Comparison of ENCODE assay signal across 16 mouse cellular contexts in the genomic region with DNA sequence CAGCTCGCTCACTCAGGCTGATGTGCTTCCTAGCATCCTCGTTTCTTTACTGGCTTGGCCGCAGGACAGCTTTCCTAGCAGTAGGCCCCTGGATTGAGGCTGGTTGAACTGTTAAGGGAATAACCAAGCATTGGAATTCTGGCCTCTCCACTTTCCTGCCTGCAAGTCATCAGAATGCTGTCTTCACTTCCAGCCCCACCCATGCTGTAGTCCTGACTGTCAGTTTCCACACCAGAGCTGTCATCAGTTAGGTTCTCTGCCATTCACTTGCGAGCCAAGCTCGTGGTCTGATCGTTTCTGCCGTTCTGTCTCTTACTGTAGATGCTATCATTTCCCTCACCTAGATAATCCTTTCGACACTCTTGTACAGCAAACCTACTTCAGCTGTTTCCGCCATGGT. TPM values are rescaled to one million over a fixed set of nuclear protein-coding genes. Genes with fewer than 3 reads are reported as not detected.
DNase-seq lines count a peak whose midpoint lies in the region; ATAC-seq and TF ChIP-seq lines count a peak whose summit lies in the region.
"Had no signal": no experiment of that assay in that cellular context is flagged by ENCODE, and none has a peak within 500 bp of the region (broad histone marks: within the 10 kb centered on the region; RNA-seq: fewer than 3 reads in every experiment).

No protein-coding gene starts in this region.

- no peak for TF ChIP-seq EP300 in heart, adult 2 months (IDR thresholded peaks at IDR 0.05; ENCODE audit: insufficient read depth, low read depth, low read length)

- DNase-seq in midbrain, embryonic 11.5 days (ENCODE audit: low spot score, missing footprints), result peak; percentile 86
- no peak for DNase-seq in midbrain, embryonic 14.5 days
- peak; percentile 35 to 43 for DNase-seq in heart, adult 2 months
- no peak for DNase-seq in gastrocnemius, postnatal 25 days
- no peak for DNase-seq in layer of hippocampus, postnatal 25 days (ENCODE audit: extremely low spot score in 1 of 2, low spot score in 1 of 2)
- DNase-seq in thymus, postnatal 25 days, result no peak
- DNase-seq: adrenal gland, adult 2 months; cerebellum, postnatal 25 days; kidney, adult 2 months; kidney, postnatal 14 days; liver, postnatal 0 days; spleen, adult 18-20 months; thymus, adult 2 months had no signal

- H3K36me3 ChIP-seq in midbrain, embryonic 11.5 days (ENCODE audit: control insufficient read depth, insufficient read depth, low read length), result no peaks in the 10 kb centered on the region
- no peaks in the 10 kb centered on the region for H3K36me3 ChIP-seq in midbrain, embryonic 14.5 days (ENCODE audit: control insufficient read depth, insufficient read depth, low read length)
- peaks cover 2% of the 10 kb centered on the region; the same call in 1 of the 2 replicates for H3K36me3 ChIP-seq in heart, adult 2 months (ENCODE audit: control insufficient read depth, insufficient read depth, low read length)
- H3K36me3 ChIP-seq in heart, embryonic 15.5 days, result no peaks in the 10 kb centered on the region

- H3K79me2 ChIP-seq in heart, adult 2 months (replicated peaks; ENCODE audit: control insufficient read depth, insufficient read depth, low read length), result no peaks in the 10 kb centered on the region; the same call in 1 of the 2 replicates

- no peak overlapping the region for H3K4me2 ChIP-seq in midbrain, embryonic 11.5 days
- no peak overlapping the region for H3K4me2 ChIP-seq in midbrain, embryonic 14.5 days (ENCODE audit: low read length)
- peak overlapping the region; percentile 29 for H3K4me2 ChIP-seq in heart, embryonic 15.5 days

- no peak overlapping the region for H3K9ac ChIP-seq in midbrain, embryonic 11.5 days (ENCODE audit: low read length)
- H3K9ac ChIP-seq in midbrain, embryonic 14.5 days (replicated peaks; ENCODE audit: low read length), result no peak overlapping the region
- no peak overlapping the region for H3K9ac ChIP-seq in heart, adult 2 months (ENCODE audit: low read depth, low read length)
- H3K9ac ChIP-seq in heart, embryonic 15.5 days, result no peak overlapping the region
- H3K9ac ChIP-seq: liver, postnatal 0 days had no signal

- peaks cover 35% of the 10 kb centered on the region for H3K4me1 ChIP-seq in midbrain, embryonic 11.5 days (ENCODE audit: control insufficient read depth, insufficient read depth, low read length)
- peaks cover 25% of the 10 kb centered on the region for H3K4me1 ChIP-seq in midbrain, embryonic 14.5 days (ENCODE audit: control insufficient read depth, insufficient read depth, low read length)
- H3K4me1 ChIP-seq in heart, adult 2 months (ENCODE audit: control insufficient read depth, insufficient read depth, low read length), result peaks cover 4% of the 10 kb centered on the region
- H3K4me1 ChIP-seq in heart, embryonic 15.5 days (replicated peaks), result peaks cover 36% of the 10 kb centered on the region

- TF ChIP-seq POLR2A in heart, adult 2 months (IDR thresholded peaks at IDR 0.05; ENCODE audit: insufficient read depth, low read depth, low read length), result no peak

- no peak overlapping the region for H3K27ac ChIP-seq in midbrain, embryonic 11.5 days (ENCODE audit: low read depth, low read length)
- H3K27ac ChIP-seq in midbrain, embryonic 14.5 days (replicated peaks; ENCODE audit: low read depth, low read length), result no peak overlapping the region
- no peak overlapping the region for H3K27ac ChIP-seq in heart, adult 2 months
- H3K27ac ChIP-seq in heart, embryonic 15.5 days, result peak overlapping the region; percentile 76

- 75% methylated on average over 9 of the region's 9 CpGs for WGBS in midbrain, embryonic 11.5 days
- 67% methylated on average over 9 of the region's 9 CpGs for WGBS in midbrain, embryonic 14.5 days
- WGBS in heart, adult 2 months, result 36% methylated on average over 9 of the region's 9 CpGs
- 20% methylated on average over 9 of the region's 9 CpGs for WGBS in heart, embryonic 15.5 days

- TF ChIP-seq CTCF in heart, adult 2 months (IDR thresholded peaks at IDR 0.05), result no peak

- H3K4me3 ChIP-seq in midbrain, embryonic 11.5 days (ENCODE audit: low read depth, low read length), result no peak overlapping the region
- no peak overlapping the region for H3K4me3 ChIP-seq in midbrain, embryonic 14.5 days (replicated peaks; ENCODE audit: low read depth, low read length)
- H3K4me3 ChIP-seq in heart, adult 2 months, result no peak overlapping the region
- H3K4me3 ChIP-seq in heart, embryonic 15.5 days, result no peak overlapping the region
- H3K4me3 ChIP-seq: erythroblast, embryonic 14.5 days had no signal

- no peaks in the 10 kb centered on the region for H3K27me3 ChIP-seq in midbrain, embryonic 11.5 days (ENCODE audit: control insufficient read depth, insufficient read depth, low read length)
- H3K27me3 ChIP-seq in midbrain, embryonic 14.5 days (ENCODE audit: control insufficient read depth, insufficient read depth, low read length), result no peaks in the 10 kb centered on the region
- H3K27me3 ChIP-seq in heart, adult 2 months (ENCODE audit: control insufficient read depth, insufficient read depth, low read length), result no peaks in the 10 kb centered on the region
- H3K27me3 ChIP-seq in heart, embryonic 15.5 days, result no peaks in the 10 kb centered on the region

- intact Hi-C loops in heart, adult 2 months (cut with DNase I), result no loop called here

- ATAC-seq in midbrain, embryonic 11.5 days (ENCODE audit: low FRiP score), result no peak
- ATAC-seq in midbrain, embryonic 14.5 days (ENCODE audit: low FRiP score, low TSS enrichment), result no peak
- ATAC-seq in heart, embryonic 15.5 days (replicated peaks; ENCODE audit: insufficient number of reproducible peaks, insufficient read depth, low FRiP score, low read depth), result peak; percentile 94
- ATAC-seq: forebrain, embryonic 14.5 days; liver, postnatal 0 days had no signal

- H3K9me3 ChIP-seq in midbrain, embryonic 11.5 days (ENCODE audit: control insufficient read depth, low read length), result no peaks in the 10 kb centered on the region
- no peaks in the 10 kb centered on the region for H3K9me3 ChIP-seq in midbrain, embryonic 14.5 days (ENCODE audit: control insufficient read depth, low read length)
- no peaks in the 10 kb centered on the region for H3K9me3 ChIP-seq in heart, embryonic 15.5 days (replicated peaks)

RNA-seq across cellular contexts. Expression of gene Lgr4, which starts 27.5 kb away (rescaled TPM):
- 15.8 and 17.6 TPM in 2 replicates for polyA plus RNA-seq in midbrain, embryonic 11.5 days (2014; fragmentation: Nextera tagmentation; extraction: Ambion mirVana)
- polyA plus RNA-seq in midbrain, embryonic 14.5 days (2014; fragmentation: Nextera tagmentation; extraction: Ambion mirVana), result 11.6 and 12.0 TPM in 2 replicates
- 10 to 100 TPM; 22.1 to 23.7 TPM for total RNA-seq in heart, adult 2 months (2021)
- 13.5 and 22.7 TPM in 2 replicates for polyA plus RNA-seq in heart, adult 2 months (2012; rRNA removed)
- polyA plus RNA-seq in heart, embryonic 15.5 days (2015; fragmentation: Nextera tagmentation; extraction: Ambion mirVana), result 10.7 and 11.3 TPM in 2 replicates
- total RNA-seq in gastrocnemius, postnatal 25 days (2021), result 10 to 100 TPM; 21.0 TPM
- total RNA-seq in layer of hippocampus, postnatal 25 days (2021), result 10 to 100 TPM; 27.7 to 33.5 TPM

RNA-seq across cellular contexts. Expression of gene Lin7c, which starts 54.3 kb away (rescaled TPM):
- polyA plus RNA-seq in midbrain, embryonic 11.5 days (2014; fragmentation: Nextera tagmentation; extraction: Ambion mirVana), result 145 and 174 TPM in 2 replicates
- 220 and 249 TPM in 2 replicates for polyA plus RNA-seq in midbrain, embryonic 14.5 days (2014; fragmentation: Nextera tagmentation; extraction: Ambion mirVana)
- total RNA-seq in heart, adult 2 months (2021), result 10 to 100 TPM; 43.3 to 43.6 TPM
- polyA plus RNA-seq in heart, adult 2 months (2012; rRNA removed), result 6.9 and 15.6 TPM in 2 replicates
- polyA plus RNA-seq in heart, embryonic 15.5 days (2015; fragmentation: Nextera tagmentation; extraction: Ambion mirVana), result 37.3 and 37.7 TPM in 2 replicates
- 10 to 100 TPM; 23.3 to 24.6 TPM for total RNA-seq in gastrocnemius, postnatal 25 days (2021)
- total RNA-seq in layer of hippocampus, postnatal 25 days (2021), result 100 to 1,000 TPM; 110 to 111 TPM

Comparison
In these comparisons a context has a peak if more than half of its experiments do, and no peak if none do; other contexts are left out.
1. DNase-seq: peak in midbrain, embryonic 11.5 days (single experiment) and heart, adult 2 months (2 of 2); none in midbrain, embryonic 14.5 days (single experiment), gastrocnemius, postnatal 25 days (single experiment), layer of hippocampus, postnatal 25 days (0 of 2) and thymus, postnatal 25 days (single experiment).